Mouse (Mus musculus): ENCODE data around the gene Cd8b1.

DNA sequence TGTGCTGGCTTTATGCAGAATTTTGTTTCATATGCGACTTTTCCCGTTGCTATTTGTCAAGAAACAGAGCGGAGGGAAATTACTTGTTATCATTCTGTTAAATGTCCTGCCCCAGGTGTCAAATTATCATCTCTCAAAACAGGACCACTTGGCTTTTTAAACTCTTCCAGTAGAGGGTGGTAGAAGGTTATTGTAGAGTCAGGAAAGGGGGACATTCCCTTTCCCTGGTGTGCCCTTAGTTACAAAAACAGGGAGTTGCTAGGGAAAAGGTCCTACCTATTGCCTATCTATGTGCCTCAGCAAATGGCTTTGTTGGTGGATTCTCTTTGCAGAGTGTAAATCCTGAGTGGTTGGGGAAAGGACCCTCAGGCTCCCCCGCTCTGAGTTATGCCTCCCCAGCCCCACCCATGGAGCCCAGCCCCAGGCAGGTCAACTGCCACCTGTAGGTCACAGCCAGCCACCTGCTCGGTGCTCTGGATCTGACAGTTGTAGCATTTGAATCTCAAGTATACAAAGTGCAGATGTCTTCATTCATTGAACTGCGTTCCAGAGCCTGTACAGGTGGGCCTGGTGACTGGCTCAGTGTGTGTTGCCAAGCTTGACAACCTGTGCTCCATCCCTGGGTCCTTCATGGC, 20.4 kb upstream of the Cd8b1 start:
- TF ChIP-seq CTCF (IDR thresholded peaks at IDR 0.05; ENCODE audit: borderline replicate concordance, control insufficient read depth, extremely low read depth, insufficient read depth, low read length, poor library complexity) (peak; percentile 45; the same call in 1 of the 2 replicates), POLR2A (IDR thresholded peaks at IDR 0.05; ENCODE audit: control insufficient read depth, extremely low read depth, insufficient read depth, low read length, poor library complexity) (peak; percentile 34; the same call in 1 of the 2 replicates)

Data from thymus, adult 2 months (tissue).